Mouse (Mus musculus) intestine, embryonic 14.5 days (tissue): ENCODE results near the gene Slc39a11. TPM values are rescaled to one million over a fixed set of nuclear protein-coding genes. Genes with fewer than 3 reads are reported as not detected.

Experiments used
- ATAC-seq: fragments of 200-750 bp; cut with Nextera tagmentation; replicated peaks from 2 replicates; pipeline ENCODE4 v1.8.0; 2017; ENCODE audit warnings: low read depth, moderate number of reproducible peaks, moderate TSS enrichment, moderate library complexity; ENCODE audit not compliant: low FRiP score, low TSS enrichment
- DNase-seq: peaks from one replicate; pipeline ENCODE4 v3.0.0-alpha.2; 2018; ENCODE audit warnings: low spot score
- H3K27ac ChIP-seq: fragments of 300-500 bp; sonication (generic); 2 replicates; pipeline ENCODE4 v1.5.1; 2014; ENCODE audit warnings: low read depth, mild to moderate bottlenecking, control low read depth
- H3K27me3 ChIP-seq: fragments of 300-500 bp; sonication (generic); replicated peaks from 2 replicates; pipeline ENCODE4 v1.6.1; 2014; ENCODE audit warnings: low read length, control low read depth; ENCODE audit not compliant: control insufficient read depth, insufficient read depth
- H3K36me3 ChIP-seq: fragments of 300-500 bp; sonication (generic); 2 replicates; pipeline ENCODE4 v1.6.1; 2014; ENCODE audit warnings: low read length, control low read depth; ENCODE audit not compliant: control insufficient read depth, insufficient read depth
- H3K4me1 ChIP-seq: fragments of 300-500 bp; sonication (generic); replicated peaks from 2 replicates; pipeline ENCODE4 v1.6.1; 2014; ENCODE audit warnings: low read length, control low read depth, mixed read lengths; ENCODE audit not compliant: control insufficient read depth, insufficient read depth
- H3K4me2 ChIP-seq: fragments of 300-500 bp; sonication (generic); 2 replicates; pipeline ENCODE4 v1.6.1; 2014; ENCODE audit warnings: low read length
- H3K4me3 ChIP-seq: fragments of 300-500 bp; sonication (generic); 2 replicates; pipeline ENCODE4 v1.5.1; 2014; ENCODE audit warnings: low read depth, low read length, control low read depth, mixed read lengths
- H3K9ac ChIP-seq: fragments of 300-500 bp; sonication (generic); 2 replicates; pipeline ENCODE4 v1.6.1; 2014; ENCODE audit warnings: mild to moderate bottlenecking, low read length
- H3K9me3 ChIP-seq: fragments of 300-500 bp; sonication (generic); 2 replicates; pipeline ENCODE4 v1.6.1; 2016; ENCODE audit warnings: low read length, control low read depth; ENCODE audit not compliant: control insufficient read depth
- WGBS: fragments of 180-500 bp; shearing (Covaris S2); extraction: QIAGEN DNeasy Blood & Tissue Kit; methylation state at CpG from one replicate; pipeline ENCODE4 v1.1.7; 2014; 5-methylcytosine and 5-hydroxymethylcytosine counted together
- polyA plus RNA-seq: library from polyadenylated mRNA; unstranded; fragments of >200 nt; fragmentation: Nextera tagmentation; extraction: Ambion mirVana; gene quantifications from 2 replicates; pipeline ENCODE4 v1.2.1, GENCODE M21; 2014

The Slc39a11 gene
- polyA plus RNA-seq, 1 experiment from 2014 or later: 24.0 TPM

GRCm38 (mm10) chr11:113225748-113226147 is 424.1 kb downstream of the Slc39a11 start:
- DNase-seq (no peak), ATAC-seq (no peak)
- Histone ChIP-seq H3K27me3 (no peaks in the 10 kb centered on the region), H3K9ac (no peak overlapping the region), H3K9me3 (no peaks in the 10 kb centered on the region), H3K4me1 (0 out of 2 replicates have a peak, but pooled peaks cover 9% of the 10 kb centered on the region), H3K4me3 (no peak overlapping the region), H3K36me3 (no peaks in the 10 kb centered on the region), H3K27ac (no peak overlapping the region), H3K4me2 (no peak overlapping the region)
- 61% methylated on average over 3 of the region's 3 CpGs for WGBS

GRCm38 (mm10) chr11:113223756-113224323 is 426.0 kb downstream of the Slc39a11 start:
- H3K27ac ChIP-seq: peak overlapping the region; percentile 68
- no peaks in the 10 kb centered on the region for H3K27me3 ChIP-seq
- WGBS: 16% methylated on average over 4 of the region's 4 CpGs
- no peaks in the 10 kb centered on the region for H3K9me3 ChIP-seq
- peak overlapping the region; percentile 18; the same call in 1 of the 2 replicates for H3K4me2 ChIP-seq
- H3K4me1 ChIP-seq: 0 out of 2 replicates have a peak, but pooled peaks cover 9% of the 10 kb centered on the region
- peak; percentile 73 for ATAC-seq
- no peak overlapping the region for H3K9ac ChIP-seq
- H3K4me3 ChIP-seq: no peak overlapping the region
- DNase-seq: peak; percentile 69
- H3K36me3 ChIP-seq: no peaks in the 10 kb centered on the region

- no peaks in the 10 kb centered on the region for H3K27me3 ChIP-seq
- 0 out of 2 replicates have a peak, but pooled peaks cover 9% of the 10 kb centered on the region for H3K4me1 ChIP-seq
- H3K9ac ChIP-seq: no peak overlapping the region
- H3K36me3 ChIP-seq: no peaks in the 10 kb centered on the region
- H3K9me3 ChIP-seq: no peaks in the 10 kb centered on the region
- 32% methylated on average over 18 of the region's 18 CpGs for WGBS
- no peak overlapping the region for H3K4me3 ChIP-seq
- ATAC-seq (peak; percentile 76), DNase-seq (peak; percentile 60)
- H3K27ac ChIP-seq: peak overlapping the region; percentile 80
- peak overlapping the region; percentile 9; the same call in 1 of the 2 replicates for H3K4me2 ChIP-seq
Observed at GRCm38 (mm10) chr11:113221267-113222195, 428.3 kb downstream of the Slc39a11 start.

GRCm38 (mm10) chr11:113220649-113221048 is 429.2 kb downstream of the Slc39a11 start:
- Histone ChIP-seq H3K4me1 (0 out of 2 replicates have a peak, but pooled peaks cover 9% of the 10 kb centered on the region), H3K36me3 (no peaks in the 10 kb centered on the region), H3K9ac (no peak overlapping the region), H3K4me3 (no peak overlapping the region), H3K4me2 (no peak overlapping the region), H3K9me3 (no peaks in the 10 kb centered on the region), H3K27ac (peak overlapping the region; percentile 80), H3K27me3 (no peaks in the 10 kb centered on the region)
- no peak for ATAC-seq
- WGBS: 63% methylated on average over 2 of the region's 2 CpGs
- DNase-seq: no peak

- WGBS: 88% methylated on average over 7 of the region's 7 CpGs
- H3K27ac ChIP-seq: no peak overlapping the region
- H3K9me3 ChIP-seq: no peaks in the 10 kb centered on the region
- H3K9ac ChIP-seq: no peak overlapping the region
- H3K4me1 ChIP-seq: no peaks in the 10 kb centered on the region
- no peak for DNase-seq
- H3K4me3 ChIP-seq: no peak overlapping the region
- no peak overlapping the region for H3K4me2 ChIP-seq
- no peaks in the 10 kb centered on the region for H3K36me3 ChIP-seq
- ATAC-seq: no peak
- H3K27me3 ChIP-seq: no peaks in the 10 kb centered on the region
Observed at GRCm38 (mm10) chr11:113214741-113215140, 435.1 kb downstream of the Slc39a11 start.

- no peaks in the 10 kb centered on the region for H3K9me3 ChIP-seq
- no peak overlapping the region for H3K9ac ChIP-seq
- H3K4me3 ChIP-seq: no peak overlapping the region
- H3K27ac ChIP-seq: no peak overlapping the region
- DNase-seq (peak; percentile 35), ATAC-seq (no peak)
- H3K4me1 ChIP-seq: no peaks in the 10 kb centered on the region
- 75% methylated on average over 13 of the region's 13 CpGs for WGBS
- H3K27me3 ChIP-seq: no peaks in the 10 kb centered on the region
- H3K4me2 ChIP-seq: no peak overlapping the region
- no peaks in the 10 kb centered on the region for H3K36me3 ChIP-seq
Observed at GRCm38 (mm10) chr11:113212390-113213025, 437.4 kb downstream of the Slc39a11 start.

- ATAC-seq (no peak), DNase-seq (no peak)
- Histone ChIP-seq H3K9ac (no peak overlapping the region), H3K4me2 (no peak overlapping the region), H3K27me3 (no peaks in the 10 kb centered on the region), H3K4me3 (no peak overlapping the region), H3K4me1 (no peaks in the 10 kb centered on the region), H3K9me3 (no peaks in the 10 kb centered on the region), H3K36me3 (no peaks in the 10 kb centered on the region), H3K27ac (no peak overlapping the region)
- WGBS: 67% methylated on average over 16 of the region's 16 CpGs
Observed at GRCm38 (mm10) chr11:113209220-113209878, 440.5 kb downstream of the Slc39a11 start.

- WGBS: 59% methylated on average over 18 of the region's 18 CpGs
- no peaks in the 10 kb centered on the region for H3K36me3 ChIP-seq
- no peaks in the 10 kb centered on the region for H3K9me3 ChIP-seq
Observed at GRCm38 (mm10) chr11:113208521-113209072, 441.3 kb downstream of the Slc39a11 start.

More at GRCm38 (mm10) chr11:113208521-113209072, 441.3 kb downstream of the Slc39a11 start:
- peak; percentile 67 for DNase-seq
- no peaks in the 10 kb centered on the region for H3K27me3 ChIP-seq
- H3K4me3 ChIP-seq: no peak overlapping the region
- no peak overlapping the region for H3K9ac ChIP-seq
- no peaks in the 10 kb centered on the region for H3K4me1 ChIP-seq
- H3K4me2 ChIP-seq: no peak overlapping the region
- ATAC-seq: peak; percentile 66
- H3K27ac ChIP-seq: no peak overlapping the region
